Mouse (Mus musculus) midbrain, embryonic 10.5 days (tissue): Measurements from ENCODE around the gene Sox5. TPM values are rescaled to one million over a fixed set of nuclear protein-coding genes. Genes with fewer than 3 reads are reported as not detected.

ENCODE experiments used
- DNase-seq: peaks from one replicate; pipeline ENCODE4 v3.0.0-alpha.2; 2017; ENCODE audit warnings: low spot score
- H3K27ac ChIP-seq: fragments of 300-500 bp; sonication (generic); replicated peaks from 2 replicates; pipeline ENCODE4 v1.5.1; 2016; ENCODE audit warnings: mild to moderate bottlenecking
- H3K27me3 ChIP-seq: fragments of 300-500 bp; sonication (generic); 2 replicates; pipeline ENCODE4 v1.6.1; 2016; ENCODE audit warnings: low read depth, mild to moderate bottlenecking; ENCODE audit not compliant: poor library complexity, severe bottlenecking
- H3K36me3 ChIP-seq: fragments of 300-500 bp; sonication (generic); 2 replicates; pipeline ENCODE4 v1.6.1; 2016; ENCODE audit warnings: mild to moderate bottlenecking, moderate library complexity
- H3K4me1 ChIP-seq: fragments of 300-500 bp; sonication (generic); 2 replicates; pipeline ENCODE4 v1.6.1; 2016
- H3K4me3 ChIP-seq: fragments of 300-500 bp; sonication (generic); 2 replicates; pipeline ENCODE4 v1.5.1; 2016; ENCODE audit warnings: mild to moderate bottlenecking, moderate library complexity
- H3K9me3 ChIP-seq: fragments of 300-500 bp; sonication (generic); replicated peaks from 2 replicates; pipeline ENCODE4 v1.6.1; 2016; ENCODE audit warnings: mild to moderate bottlenecking
- WGBS: fragments of 180-500 bp; shearing (Covaris S2); methylation state at CpG from one replicate; pipeline ENCODE4 v1.1.7; 2016; 5-methylcytosine and 5-hydroxymethylcytosine counted together
- polyA plus RNA-seq: library from polyadenylated mRNA; unstranded; fragments of >200 nt; fragmentation: Nextera tagmentation; extraction: Ambion mirVana; gene quantifications from 2 replicates; pipeline ENCODE4 v1.2.1, GENCODE M21; 2016

Gene Sox5
- 28.2 and 37.2 TPM in 2 replicates for polyA plus RNA-seq

GRCm38 (mm10) chr6:144781431-144782030 lies at the start of gene Sox5:
Sox5 (minus strand) TSS chr6:144781977.
- no peaks in the 10 kb centered on the region for H3K36me3 ChIP-seq
- H3K27me3 ChIP-seq = peaks cover 40% of the 10 kb centered on the region
- WGBS = 0% methylated on average over 44 of the region's 47 CpGs
- H3K4me3 ChIP-seq = peak within 1 kb of the TSS; percentile 74
- H3K9me3 ChIP-seq = no peaks in the 10 kb centered on the region
- H3K27ac ChIP-seq = peak within 1 kb of the TSS; percentile 92
- peaks cover 27% of the 10 kb centered on the region for H3K4me1 ChIP-seq
- DNase-seq = no peak

GRCm38 (mm10) chr6:144825018-144825602 lies 43.3 kb upstream of the Sox5 start:
- H3K27ac ChIP-seq = no peak overlapping the region

GRCm38 (mm10) chr6:144824153-144824552 lies 42.4 kb upstream of the Sox5 start:
- Histone ChIP-seq H3K27ac (no peak overlapping the region), H3K9me3 (no peaks in the 10 kb centered on the region), H3K4me3 (no peak overlapping the region), H3K36me3 (no peaks in the 10 kb centered on the region), H3K27me3 (no peaks in the 10 kb centered on the region), H3K4me1 (peaks cover 2% of the 10 kb centered on the region; the same call in 1 of the 2 replicates)
- WGBS = 75% methylated on average over 12 of the region's 12 CpGs
- no peak for DNase-seq

More at GRCm38 (mm10) chr6:144825018-144825602, 43.3 kb upstream of the Sox5 start:
- DNase-seq = no peak
- WGBS = 93% methylated on average over 6 of the region's 6 CpGs
- Histone ChIP-seq H3K27me3 (no peaks in the 10 kb centered on the region), H3K9me3 (no peaks in the 10 kb centered on the region), H3K4me1 (peaks cover 2% of the 10 kb centered on the region; the same call in 1 of the 2 replicates), H3K4me3 (no peak overlapping the region), H3K36me3 (no peaks in the 10 kb centered on the region)

DNA sequence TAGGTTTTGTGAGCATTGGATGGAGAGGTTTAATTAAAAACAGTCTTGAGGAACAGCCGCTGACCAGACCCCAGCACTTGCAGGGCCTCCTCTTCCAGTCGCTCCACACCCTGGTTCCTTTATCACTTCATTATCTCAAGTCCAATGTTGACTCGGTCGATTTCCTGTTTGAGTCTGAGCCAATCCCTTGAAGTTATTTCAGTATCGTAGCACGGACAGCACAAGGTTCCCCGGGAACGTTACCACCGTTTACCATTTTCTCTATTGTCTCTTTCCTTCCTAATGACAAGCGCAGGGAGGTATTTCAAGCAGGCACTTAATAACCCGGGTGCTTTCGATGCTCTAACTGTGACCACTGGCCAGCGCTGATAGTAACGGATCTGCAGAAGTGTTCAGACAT lies 40.8 kb upstream of the Sox5 start:
- 81% methylated on average over 14 of the region's 14 CpGs for WGBS
- peaks cover 2% of the 10 kb centered on the region for H3K4me1 ChIP-seq
- H3K27me3 ChIP-seq = no peaks in the 10 kb centered on the region
- no peak overlapping the region for H3K27ac ChIP-seq
- H3K9me3 ChIP-seq = no peaks in the 10 kb centered on the region
- H3K4me3 ChIP-seq = no peak overlapping the region
- H3K36me3 ChIP-seq = no peaks in the 10 kb centered on the region
- DNase-seq = no peak

- H3K27ac ChIP-seq = no peak overlapping the region
- no peak for DNase-seq
- WGBS = 91% methylated on average over 6 of the region's 6 CpGs
- H3K27me3 ChIP-seq = no peaks in the 10 kb centered on the region
- H3K36me3 ChIP-seq = no peaks in the 10 kb centered on the region
- no peak overlapping the region for H3K4me3 ChIP-seq
- H3K9me3 ChIP-seq = no peaks in the 10 kb centered on the region
- H3K4me1 ChIP-seq = peaks cover 7% of the 10 kb centered on the region
Observed at GRCm38 (mm10) chr6:144821019-144821418, 39.2 kb upstream of the Sox5 start.

DNA sequence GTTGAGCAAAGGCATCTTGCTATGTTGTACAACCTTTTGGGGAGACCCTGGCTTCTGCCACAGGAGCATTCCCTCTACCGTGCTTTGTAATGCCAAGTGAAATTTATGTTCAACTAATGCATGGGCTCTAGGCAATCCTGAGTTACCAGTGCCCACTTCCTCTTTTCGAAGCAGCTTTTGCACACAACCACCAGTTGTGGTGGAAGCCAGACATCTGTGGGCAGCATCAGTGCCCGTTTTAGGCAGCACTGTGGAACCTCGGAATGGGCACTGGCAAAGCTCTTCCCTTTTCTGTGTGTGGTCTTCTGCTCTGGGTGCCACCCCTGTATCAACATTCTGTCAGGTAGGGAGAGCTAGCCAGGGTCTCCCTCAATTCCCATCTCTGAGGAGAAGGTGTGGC lies 36.2 kb upstream of the Sox5 start:
- DNase-seq = no peak
- Histone ChIP-seq H3K4me1 (peaks cover 12% of the 10 kb centered on the region; the same call in 1 of the 2 replicates), H3K4me3 (no peak overlapping the region), H3K36me3 (no peaks in the 10 kb centered on the region), H3K27ac (no peak overlapping the region), H3K27me3 (no peaks in the 10 kb centered on the region), H3K9me3 (no peaks in the 10 kb centered on the region)
- WGBS = 89% methylated on average over 4 of the region's 4 CpGs

GRCm38 (mm10) chr6:144817329-144817932 lies 35.7 kb upstream of the Sox5 start:
- no peaks in the 10 kb centered on the region for H3K36me3 ChIP-seq
- no peak for DNase-seq
- H3K4me3 ChIP-seq = no peak overlapping the region
- H3K9me3 ChIP-seq = no peaks in the 10 kb centered on the region
- H3K27me3 ChIP-seq = no peaks in the 10 kb centered on the region
- WGBS = 71% methylated on average over 5 of the region's 5 CpGs
- H3K27ac ChIP-seq = no peak overlapping the region
- peaks cover 12% of the 10 kb centered on the region; the same call in 1 of the 2 replicates for H3K4me1 ChIP-seq

GRCm38 (mm10) chr6:144815542-144815941 lies 33.8 kb upstream of the Sox5 start:
- Histone ChIP-seq H3K9me3 (no peaks in the 10 kb centered on the region), H3K4me1 (peaks cover 12% of the 10 kb centered on the region; the same call in 1 of the 2 replicates), H3K4me3 (no peak overlapping the region), H3K36me3 (no peaks in the 10 kb centered on the region), H3K27me3 (no peaks in the 10 kb centered on the region), H3K27ac (no peak overlapping the region)
- DNase-seq = no peak
- WGBS = 84% methylated on average over 5 of the region's 5 CpGs

GRCm38 (mm10) chr6:144814931-144815364 lies 33.2 kb upstream of the Sox5 start:
- Histone ChIP-seq H3K36me3 (no peaks in the 10 kb centered on the region), H3K4me1 (peaks cover 12% of the 10 kb centered on the region; the same call in 1 of the 2 replicates), H3K4me3 (no peak overlapping the region), H3K27ac (no peak overlapping the region), H3K27me3 (no peaks in the 10 kb centered on the region), H3K9me3 (no peaks in the 10 kb centered on the region)
- 18% methylated on average over 6 of the region's 6 CpGs for WGBS
- peak; percentile 49 for DNase-seq

- no peaks in the 10 kb centered on the region for H3K4me1 ChIP-seq
- H3K36me3 ChIP-seq = no peaks in the 10 kb centered on the region
- no peak overlapping the region for H3K27ac ChIP-seq
- no peak overlapping the region for H3K4me3 ChIP-seq
- H3K27me3 ChIP-seq = no peaks in the 10 kb centered on the region
- H3K9me3 ChIP-seq = peaks cover 16% of the 10 kb centered on the region
- DNase-seq = no peak
- WGBS = 94% methylated on average over 5 of the region's 5 CpGs
Observed at GRCm38 (mm10) chr6:144804321-144804720, 22.5 kb upstream of the Sox5 start.

DNA sequence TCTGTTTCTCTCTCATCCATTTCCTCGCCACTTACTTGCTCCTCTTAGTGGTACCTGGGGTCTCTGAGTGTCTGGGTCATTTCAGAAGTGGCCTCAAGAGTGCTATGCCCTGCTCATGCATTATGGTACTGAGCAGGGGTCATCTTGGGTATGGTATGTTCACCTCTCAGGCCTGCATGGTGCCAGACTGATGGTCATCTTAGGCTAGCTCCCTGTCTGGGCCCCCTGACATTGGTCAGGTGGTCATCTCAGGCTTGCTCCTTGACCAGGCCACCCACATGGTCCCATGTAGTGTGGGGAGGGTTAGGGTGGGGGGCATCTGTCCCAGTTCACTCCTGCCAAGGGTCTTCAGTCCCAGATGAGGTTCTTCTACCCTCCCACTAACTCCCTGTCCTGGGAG lies 21.3 kb upstream of the Sox5 start:
- no peak overlapping the region for H3K4me3 ChIP-seq
- no peaks in the 10 kb centered on the region for H3K36me3 ChIP-seq
- DNase-seq = no peak
- peaks cover 16% of the 10 kb centered on the region for H3K9me3 ChIP-seq
- WGBS = 92% methylated on average over 1 of the region's 1 CpGs
- H3K27ac ChIP-seq = no peak overlapping the region
- no peaks in the 10 kb centered on the region for H3K27me3 ChIP-seq
- H3K4me1 ChIP-seq = no peaks in the 10 kb centered on the region

- Histone ChIP-seq H3K4me3 (no peak overlapping the region), H3K36me3 (no peaks in the 10 kb centered on the region), H3K27me3 (no peaks in the 10 kb centered on the region), H3K27ac (no peak overlapping the region), H3K9me3 (no peaks in the 10 kb centered on the region), H3K4me1 (peaks cover 12% of the 10 kb centered on the region)
- 75% methylated on average over 3 of the region's 3 CpGs for WGBS
- no peak for DNase-seq
Observed at GRCm38 (mm10) chr6:144794356-144794755, 12.6 kb upstream of the Sox5 start.

GRCm38 (mm10) chr6:144792871-144793270 lies 11.1 kb upstream of the Sox5 start:
- H3K4me3 ChIP-seq = no peak overlapping the region
- no peak overlapping the region for H3K27ac ChIP-seq
- H3K27me3 ChIP-seq = no peaks in the 10 kb centered on the region
- 89% methylated on average over 8 of the region's 8 CpGs for WGBS
- no peaks in the 10 kb centered on the region for H3K9me3 ChIP-seq
- DNase-seq = no peak
- no peaks in the 10 kb centered on the region for H3K36me3 ChIP-seq
- peaks cover 12% of the 10 kb centered on the region for H3K4me1 ChIP-seq
